ENCODE assay signal across 14 mouse cellular contexts in the genomic region with DNA sequence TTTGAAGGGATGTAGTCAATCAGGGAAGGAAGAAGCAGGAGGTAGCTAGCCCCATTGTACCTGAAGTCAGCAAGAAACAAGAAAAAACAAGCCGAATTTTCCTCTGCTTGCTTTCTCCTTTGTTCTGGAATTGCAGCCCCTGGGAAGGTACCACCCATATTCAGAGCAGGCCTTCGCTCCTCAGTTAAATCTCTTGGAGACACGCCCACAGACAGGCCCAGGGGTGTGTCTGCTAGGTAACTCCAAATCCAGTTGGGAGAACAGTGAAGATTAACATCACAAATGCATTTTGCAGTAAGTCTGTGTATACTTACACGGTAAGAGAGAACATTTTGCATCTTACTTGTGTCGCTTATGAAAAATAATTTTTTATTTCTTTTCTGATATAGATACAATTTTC.
"Had no signal": no experiment of that assay in that cellular context is flagged by ENCODE, and none has a peak within 500 bp of the region (broad histone marks: within the 10 kb centered on the region; RNA-seq: fewer than 3 reads in every experiment).

No protein-coding gene starts in this region.

- ATAC-seq: liver, embryonic 12.5 days had no signal

- H3K27me3 ChIP-seq: limb, embryonic 13.5 days; liver, embryonic 12.5 days; liver, embryonic 15.5 days; lung, embryonic 15.5 days; neural tube, embryonic 13.5 days; stomach, embryonic 15.5 days had no signal

- DNase-seq: layer of hippocampus, adult 9-11 months; liver; right cerebral cortex, postnatal 25 days; thymus, postnatal 36 days had no signal

- H3K9ac ChIP-seq: limb, embryonic 13.5 days; liver, embryonic 12.5 days; liver, embryonic 15.5 days; lung, embryonic 15.5 days; midbrain, embryonic 12.5 days; neural tube, embryonic 13.5 days; stomach, embryonic 15.5 days had no signal

- H3K36me3 ChIP-seq: limb, embryonic 10.5 days; limb, embryonic 13.5 days; liver, embryonic 12.5 days; liver, embryonic 15.5 days; lung, embryonic 15.5 days; midbrain, embryonic 12.5 days; neural tube, embryonic 13.5 days; stomach, embryonic 15.5 days had no signal

- H3K4me3 ChIP-seq: layer of hippocampus, adult 2 months; limb, embryonic 10.5 days; limb, embryonic 13.5 days; liver, embryonic 12.5 days; liver, embryonic 15.5 days; lung, embryonic 15.5 days; midbrain, embryonic 12.5 days; myocyte; neural tube, embryonic 13.5 days; stomach, embryonic 15.5 days had no signal

- H3K4me2 ChIP-seq: limb, embryonic 13.5 days; liver, embryonic 12.5 days; liver, embryonic 15.5 days; lung, embryonic 15.5 days; midbrain, embryonic 12.5 days; neural tube, embryonic 13.5 days; stomach, embryonic 15.5 days had no signal

- H3K4me1 ChIP-seq: liver, embryonic 12.5 days; liver, embryonic 15.5 days; stomach, embryonic 15.5 days had no signal

- H3K27ac ChIP-seq: layer of hippocampus, adult 2 months; limb, embryonic 10.5 days; limb, embryonic 13.5 days; liver, embryonic 12.5 days; liver, embryonic 15.5 days; lung, embryonic 15.5 days; midbrain, embryonic 12.5 days; neural tube, embryonic 13.5 days; stomach, embryonic 15.5 days had no signal

- H3K9me3 ChIP-seq: limb, embryonic 10.5 days; limb, embryonic 13.5 days; liver, embryonic 12.5 days; liver, embryonic 15.5 days; lung, embryonic 15.5 days; midbrain, embryonic 12.5 days; neural tube, embryonic 13.5 days; stomach, embryonic 15.5 days had no signal
